Mouse (Mus musculus): Measurements from ENCODE around the gene Ptpra. TPM values are rescaled to one million over a fixed set of nuclear protein-coding genes. Genes with fewer than 3 reads are reported as not detected.

Gene Ptpra
- polyA plus RNA-seq, 1 experiment from 2014 or later = 95.1 TPM

GRCm38 (mm10) chr2:130536890-130537289 lies 86.8 kb downstream of the Ptpra start:
- DNase-seq (ENCODE audit: low spot score) = no peak

GRCm38 (mm10) chr2:130538876-130539546 lies 88.9 kb downstream of the Ptpra start:
- Histone ChIP-seq H3K36me3 (ENCODE audit: control insufficient read depth, insufficient read depth, low read length) (peaks cover 76% of the 10 kb centered on the region), H3K4me3 (ENCODE audit: low read depth, low read length) (no peak overlapping the region), H3K27me3 (replicated peaks; ENCODE audit: control insufficient read depth, insufficient read depth, low read length) (no peaks in the 10 kb centered on the region), H3K27ac (ENCODE audit: low read depth) (no peak overlapping the region), H3K9me3 (ENCODE audit: control insufficient read depth, low read length) (no peaks in the 10 kb centered on the region), H3K9ac (ENCODE audit: low read length) (no peak overlapping the region), H3K4me2 (ENCODE audit: low read length) (no peak overlapping the region), H3K4me1 (replicated peaks; ENCODE audit: control insufficient read depth, insufficient read depth, low read length) (no peaks in the 10 kb centered on the region)
- WGBS = 91% methylated on average over 8 of the region's 8 CpGs
- DNase-seq (ENCODE audit: low spot score) (no peak), ATAC-seq (replicated peaks; ENCODE audit: low FRiP score, low TSS enrichment, low read depth) (no peak)

More at GRCm38 (mm10) chr2:130536890-130537289, 86.8 kb downstream of the Ptpra start:
- Histone ChIP-seq H3K4me3 (ENCODE audit: low read depth, low read length) (no peak overlapping the region), H3K4me2 (ENCODE audit: low read length) (no peak overlapping the region), H3K9ac (ENCODE audit: low read length) (no peak overlapping the region), H3K4me1 (replicated peaks; ENCODE audit: control insufficient read depth, insufficient read depth, low read length) (no peaks in the 10 kb centered on the region), H3K36me3 (ENCODE audit: control insufficient read depth, insufficient read depth, low read length) (peaks cover 73% of the 10 kb centered on the region), H3K27ac (ENCODE audit: low read depth) (no peak overlapping the region), H3K9me3 (ENCODE audit: control insufficient read depth, low read length) (no peaks in the 10 kb centered on the region), H3K27me3 (replicated peaks; ENCODE audit: control insufficient read depth, insufficient read depth, low read length) (no peaks in the 10 kb centered on the region)
- no peak for ATAC-seq (replicated peaks; ENCODE audit: low FRiP score, low TSS enrichment, low read depth)
- WGBS = 81% methylated on average over 3 of the region's 3 CpGs

- Histone ChIP-seq H3K27me3 (replicated peaks; ENCODE audit: control insufficient read depth, insufficient read depth, low read length) (no peaks in the 10 kb centered on the region), H3K9ac (ENCODE audit: low read length) (no peak overlapping the region), H3K36me3 (ENCODE audit: control insufficient read depth, insufficient read depth, low read length) (peaks cover 76% of the 10 kb centered on the region), H3K9me3 (ENCODE audit: control insufficient read depth, low read length) (no peaks in the 10 kb centered on the region), H3K4me1 (replicated peaks; ENCODE audit: control insufficient read depth, insufficient read depth, low read length) (no peaks in the 10 kb centered on the region), H3K4me2 (ENCODE audit: low read length) (no peak overlapping the region), H3K27ac (ENCODE audit: low read depth) (no peak overlapping the region), H3K4me3 (ENCODE audit: low read depth, low read length) (no peak overlapping the region)
- no peak for DNase-seq (ENCODE audit: low spot score)
- 92% methylated on average over 9 of the region's 9 CpGs for WGBS
- no peak for ATAC-seq (replicated peaks; ENCODE audit: low FRiP score, low TSS enrichment, low read depth)
Measured at GRCm38 (mm10) chr2:130540266-130540665, 90.2 kb downstream of the Ptpra start.

- 87% methylated on average over 8 of the region's 8 CpGs for WGBS
- no peaks in the 10 kb centered on the region for H3K9me3 ChIP-seq (ENCODE audit: control insufficient read depth, low read length)
Measured at GRCm38 (mm10) chr2:130546957-130547356, 96.9 kb downstream of the Ptpra start.

GRCm38 (mm10) chr2:130554841-130555240 lies 104.8 kb downstream of the Ptpra start:
- H3K27me3 ChIP-seq (replicated peaks; ENCODE audit: control insufficient read depth, insufficient read depth, low read length) = no peaks in the 10 kb centered on the region
- no peak overlapping the region for H3K9ac ChIP-seq (ENCODE audit: low read length)
- H3K4me1 ChIP-seq (replicated peaks; ENCODE audit: control insufficient read depth, insufficient read depth, low read length) = no peaks in the 10 kb centered on the region
- H3K36me3 ChIP-seq (ENCODE audit: control insufficient read depth, insufficient read depth, low read length) = peaks cover 75% of the 10 kb centered on the region
- no peak overlapping the region for H3K27ac ChIP-seq (ENCODE audit: low read depth)
- no peak overlapping the region for H3K4me2 ChIP-seq (ENCODE audit: low read length)
- no peak for DNase-seq (ENCODE audit: low spot score)
- ATAC-seq (replicated peaks; ENCODE audit: low FRiP score, low TSS enrichment, low read depth) = no peak
- 87% methylated on average over 7 of the region's 7 CpGs for WGBS
- no peak overlapping the region for H3K4me3 ChIP-seq (ENCODE audit: low read depth, low read length)
- H3K9me3 ChIP-seq (ENCODE audit: control insufficient read depth, low read length) = no peaks in the 10 kb centered on the region

More at GRCm38 (mm10) chr2:130546957-130547356, 96.9 kb downstream of the Ptpra start:
- Histone ChIP-seq H3K27me3 (replicated peaks; ENCODE audit: control insufficient read depth, insufficient read depth, low read length) (no peaks in the 10 kb centered on the region), H3K27ac (ENCODE audit: low read depth) (no peak overlapping the region), H3K4me3 (ENCODE audit: low read depth, low read length) (no peak overlapping the region), H3K9ac (ENCODE audit: low read length) (no peak overlapping the region), H3K4me1 (replicated peaks; ENCODE audit: control insufficient read depth, insufficient read depth, low read length) (no peaks in the 10 kb centered on the region), H3K4me2 (ENCODE audit: low read length) (no peak overlapping the region), H3K36me3 (ENCODE audit: control insufficient read depth, insufficient read depth, low read length) (peaks cover 93% of the 10 kb centered on the region)
- ATAC-seq (replicated peaks; ENCODE audit: low FRiP score, low TSS enrichment, low read depth) (no peak), DNase-seq (ENCODE audit: low spot score) (no peak)

- Histone ChIP-seq H3K27me3 (replicated peaks; ENCODE audit: control insufficient read depth, insufficient read depth, low read length) (no peaks in the 10 kb centered on the region), H3K4me2 (ENCODE audit: low read length) (no peak overlapping the region), H3K9ac (ENCODE audit: low read length) (no peak overlapping the region), H3K9me3 (ENCODE audit: control insufficient read depth, low read length) (no peaks in the 10 kb centered on the region), H3K4me1 (replicated peaks; ENCODE audit: control insufficient read depth, insufficient read depth, low read length) (no peaks in the 10 kb centered on the region), H3K4me3 (ENCODE audit: low read depth, low read length) (no peak overlapping the region), H3K36me3 (ENCODE audit: control insufficient read depth, insufficient read depth, low read length) (peaks cover 62% of the 10 kb centered on the region), H3K27ac (ENCODE audit: low read depth) (no peak overlapping the region)
- ATAC-seq (replicated peaks; ENCODE audit: low FRiP score, low TSS enrichment, low read depth) (no peak), DNase-seq (ENCODE audit: low spot score) (no peak)
- 91% methylated on average over 1 of the region's 1 CpGs for WGBS
Measured at GRCm38 (mm10) chr2:130556292-130556691, 106.2 kb downstream of the Ptpra start.

- H3K27me3 ChIP-seq (replicated peaks; ENCODE audit: control insufficient read depth, insufficient read depth, low read length) = no peaks in the 10 kb centered on the region
- no peaks in the 10 kb centered on the region for H3K4me1 ChIP-seq (replicated peaks; ENCODE audit: control insufficient read depth, insufficient read depth, low read length)
- no peak for DNase-seq (ENCODE audit: low spot score)
- H3K9ac ChIP-seq (ENCODE audit: low read length) = no peak overlapping the region
- ATAC-seq (replicated peaks; ENCODE audit: low FRiP score, low TSS enrichment, low read depth) = no peak
- no peak overlapping the region for H3K27ac ChIP-seq (ENCODE audit: low read depth)
- WGBS = 93% methylated on average over 2 of the region's 2 CpGs
- H3K4me3 ChIP-seq (ENCODE audit: low read depth, low read length) = no peak overlapping the region
- H3K9me3 ChIP-seq (ENCODE audit: control insufficient read depth, low read length) = no peaks in the 10 kb centered on the region
- H3K36me3 ChIP-seq (ENCODE audit: control insufficient read depth, insufficient read depth, low read length) = peaks cover 51% of the 10 kb centered on the region
- no peak overlapping the region for H3K4me2 ChIP-seq (ENCODE audit: low read length)
Measured at GRCm38 (mm10) chr2:130557462-130557861, 107.4 kb downstream of the Ptpra start.

- ATAC-seq (replicated peaks; ENCODE audit: low FRiP score, low TSS enrichment, low read depth) (no peak), DNase-seq (ENCODE audit: low spot score) (no peak)
- no peak overlapping the region for H3K9ac ChIP-seq (ENCODE audit: low read length)
- no peak overlapping the region for H3K4me2 ChIP-seq (ENCODE audit: low read length)
- H3K4me3 ChIP-seq (ENCODE audit: low read depth, low read length) = no peak overlapping the region
- H3K9me3 ChIP-seq (ENCODE audit: control insufficient read depth, low read length) = no peaks in the 10 kb centered on the region
- H3K4me1 ChIP-seq (replicated peaks; ENCODE audit: control insufficient read depth, insufficient read depth, low read length) = no peaks in the 10 kb centered on the region
- 70% methylated on average over 2 of the region's 2 CpGs for WGBS
- H3K27ac ChIP-seq (ENCODE audit: low read depth) = no peak overlapping the region
- H3K36me3 ChIP-seq (ENCODE audit: control insufficient read depth, insufficient read depth, low read length) = peaks cover 45% of the 10 kb centered on the region
- no peaks in the 10 kb centered on the region for H3K27me3 ChIP-seq (replicated peaks; ENCODE audit: control insufficient read depth, insufficient read depth, low read length)
Measured at GRCm38 (mm10) chr2:130558015-130558414, 107.9 kb downstream of the Ptpra start.
